Mouse (Mus musculus) embryonic fibroblast, embryonic 13.5 days (primary cell): ENCODE data around the gene Chrnb4.

ENCODE experiments used
- CTCF ChIP-seq: IDR thresholded peaks from 2 replicates; pipeline ENCODE4 v1.5.1; 2011; ENCODE audit warnings: mild to moderate bottlenecking, control low read depth, low read length, moderate library complexity, borderline replicate concordance; ENCODE audit not compliant: insufficient read depth
- POLR2A ChIP-seq: IDR thresholded peaks from 2 replicates; pipeline ENCODE4 v1.6.1; 2011; ENCODE audit warnings: low read depth, mild to moderate bottlenecking, control low read depth, low read length, moderate library complexity

DNA sequence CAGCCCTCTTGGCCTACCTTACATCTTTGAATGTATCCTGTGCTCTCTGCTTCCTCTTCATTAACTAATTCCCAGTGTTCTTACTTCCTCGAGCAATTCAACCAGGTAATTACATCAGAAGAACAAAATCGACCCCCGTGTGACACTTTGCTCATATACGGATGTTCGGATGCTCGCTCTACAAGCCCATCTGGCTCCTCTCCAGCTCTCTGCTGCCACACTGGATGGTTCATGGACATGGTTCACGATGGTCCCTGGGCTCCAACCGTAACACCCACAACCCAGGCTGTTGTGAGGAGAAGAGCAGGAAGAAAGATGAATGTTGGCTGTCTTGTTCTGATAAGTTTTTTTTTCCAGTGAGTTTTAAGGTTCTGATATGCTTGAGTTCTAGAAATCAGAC, 9.6 kb downstream of the Chrnb4 start:
- TF ChIP-seq POLR2A (no peak), CTCF (no peak)
